Mouse (Mus musculus): ENCODE results near the gene Dock2.

GRCm38 (mm10) chr11:34372224-34372623 lies 411.5 kb downstream of the Dock2 start:
- no peak for TF ChIP-seq CTCF (IDR thresholded peaks at IDR 0.05; ENCODE audit: low read depth)
- TF ChIP-seq EP300 (IDR thresholded peaks at IDR 0.05; ENCODE audit: low read depth), result no peak
